Mouse (Mus musculus): ENCODE measurements around the gene Cux1. TPM values are rescaled to one million over a fixed set of nuclear protein-coding genes. Genes with fewer than 3 reads are reported as not detected.
A peak's percentile ranks its signal among the peaks of the same experiment; 100 is the strongest.
"Not testable (repeated sequence)": the region's sequence is repeated elsewhere in the genome, so short reads cannot be mapped to it uniquely, and the experiment has no call there.

The Cux1 gene
- polyA plus RNA-seq, 1 experiment from 2014 or later, result 79.8 TPM

DNA sequence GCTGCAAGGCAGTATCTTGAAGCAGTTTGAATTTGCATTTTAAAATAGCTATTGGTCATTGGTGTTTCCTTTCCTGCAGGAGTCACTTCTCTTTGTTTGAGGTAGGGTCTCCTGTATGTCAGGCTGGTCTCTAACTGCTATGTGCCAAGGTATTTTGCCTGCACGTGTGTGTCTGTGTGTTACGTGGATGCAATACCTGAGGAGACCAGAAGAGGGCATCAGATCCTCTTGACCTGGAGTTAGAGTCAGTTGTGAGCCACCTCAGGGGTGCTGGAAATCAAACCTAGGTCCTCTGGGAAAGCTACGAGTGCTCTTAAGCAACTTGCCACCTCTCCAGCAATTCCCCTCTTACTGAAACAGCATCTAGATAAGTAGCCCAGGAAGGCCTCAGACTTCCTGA lies 352.1 kb downstream of the Cux1 start:
- Histone ChIP-seq H3K27ac (no peak overlapping the region), H3K9ac (no peak overlapping the region), H3K27me3 (no peaks in the 10 kb centered on the region), H3K4me1 (no peaks in the 10 kb centered on the region), H3K4me3 (no peak overlapping the region), H3K9me3 (0 out of 2 replicates have a peak, but pooled peaks cover 6% of the 10 kb centered on the region), H3K36me3 (peaks cover 10% of the 10 kb centered on the region), H3K4me2 (replicated peaks) (no peak overlapping the region)
- WGBS, result 91% methylated on average over 3 of the region's 3 CpGs
- no peak for ATAC-seq (ENCODE audit: insufficient number of reproducible peaks, insufficient read depth, low FRiP score, low TSS enrichment)

DNA sequence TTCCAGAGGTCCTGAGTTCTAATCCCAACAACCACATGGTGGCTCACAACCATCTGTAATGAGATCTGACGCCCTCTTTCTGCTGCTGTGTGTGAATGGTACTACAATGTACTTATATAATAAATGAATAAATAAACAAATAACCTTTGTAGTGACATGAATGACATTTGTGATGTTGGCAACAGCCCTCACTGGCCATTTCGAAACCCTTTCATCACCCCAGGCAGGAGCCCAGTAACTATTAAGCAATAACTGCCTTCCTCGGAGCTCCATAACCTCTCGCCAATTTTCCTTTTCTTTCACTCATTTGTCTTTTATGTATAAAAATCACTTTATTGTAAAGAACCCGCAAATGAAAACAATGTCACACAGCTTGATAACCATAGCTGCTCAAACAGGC lies 353.6 kb downstream of the Cux1 start:
- Histone ChIP-seq H3K9me3 (0 out of 2 replicates have a peak, but pooled peaks cover 6% of the 10 kb centered on the region), H3K4me3 (no peak overlapping the region), H3K4me2 (replicated peaks) (no peak overlapping the region), H3K4me1 (no peaks in the 10 kb centered on the region), H3K27ac (no peak overlapping the region), H3K27me3 (no peaks in the 10 kb centered on the region), H3K9ac (no peak overlapping the region), H3K36me3 (peaks cover 3% of the 10 kb centered on the region)
- ATAC-seq (ENCODE audit: insufficient number of reproducible peaks, insufficient read depth, low FRiP score, low TSS enrichment), result no peak
- 81% methylated on average over 5 of the region's 5 CpGs for WGBS

DNA sequence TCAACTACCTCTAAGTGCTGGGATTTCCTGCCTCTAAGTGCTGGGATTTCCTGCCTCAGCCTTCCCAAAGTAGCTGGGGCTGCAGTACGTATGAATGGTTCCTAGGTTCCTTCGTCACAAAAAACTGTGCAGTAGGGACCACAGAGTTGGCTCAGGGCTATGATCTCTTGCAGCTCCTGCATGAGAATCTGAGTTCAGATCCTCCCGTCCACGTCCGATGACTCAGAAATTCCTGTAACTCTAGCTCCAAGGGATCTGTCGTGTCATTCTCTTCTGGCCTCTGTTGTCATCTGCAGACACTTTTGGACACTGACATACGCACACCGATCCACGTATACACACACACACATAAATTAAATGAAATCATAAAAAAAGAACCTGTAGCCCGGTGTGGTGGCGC lies 354.6 kb downstream of the Cux1 start:
- Histone ChIP-seq H3K9me3 (0 out of 2 replicates have a peak, but pooled peaks cover 6% of the 10 kb centered on the region), H3K27me3 (no peaks in the 10 kb centered on the region), H3K36me3 (no peaks in the 10 kb centered on the region), H3K4me2 (replicated peaks) (no peak overlapping the region), H3K27ac (no peak overlapping the region), H3K4me3 (no peak overlapping the region), H3K4me1 (no peaks in the 10 kb centered on the region), H3K9ac (no peak overlapping the region)
- ATAC-seq (ENCODE audit: insufficient number of reproducible peaks, insufficient read depth, low FRiP score, low TSS enrichment), result no peak
- 88% methylated on average over 11 of the region's 11 CpGs for WGBS

DNA sequence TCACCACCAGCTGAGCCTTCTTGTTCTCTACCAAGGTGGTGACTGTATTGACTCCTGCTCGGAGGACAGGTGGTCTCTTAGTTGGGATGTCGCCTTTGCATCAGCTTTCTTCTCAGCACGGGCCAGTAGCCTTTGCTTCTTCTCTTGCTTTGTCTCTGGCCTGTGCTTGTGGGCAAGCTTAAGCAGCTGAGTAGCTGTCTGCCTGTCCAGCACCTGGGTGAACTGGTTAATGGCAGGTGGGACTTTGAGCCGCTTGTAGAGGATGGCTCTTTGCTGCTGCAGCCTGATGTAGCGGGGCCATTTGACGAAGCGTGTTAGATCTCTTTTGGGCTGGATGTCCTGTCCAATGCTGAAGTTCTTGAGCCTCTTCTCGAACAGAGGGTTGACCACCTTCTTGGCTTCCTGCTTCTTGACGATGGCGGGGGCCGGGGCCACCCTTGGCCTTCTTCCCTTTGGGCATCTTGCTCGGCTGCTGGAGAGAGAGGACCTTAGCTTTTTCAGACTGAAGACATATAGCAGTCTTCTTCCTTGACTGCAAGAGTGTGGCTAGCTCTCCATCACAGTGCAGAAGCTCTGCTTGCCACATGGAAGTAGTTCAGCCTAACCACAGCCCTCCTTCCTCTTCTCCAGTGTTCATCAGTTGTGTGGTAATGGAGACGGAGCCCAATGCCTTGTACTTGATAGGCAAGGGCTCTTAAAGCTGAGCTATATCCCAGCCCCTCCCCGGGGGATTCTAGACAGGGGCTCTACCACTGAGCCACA lies 355.8 kb downstream of the Cux1 start:
- not testable (repeated sequence) for H3K27me3 ChIP-seq; H3K27ac ChIP-seq; H3K4me3 ChIP-seq; H3K9me3 ChIP-seq; H3K4me1 ChIP-seq; ATAC-seq (ENCODE audit: insufficient number of reproducible peaks, insufficient read depth, low FRiP score, low TSS enrichment); H3K9ac ChIP-seq; H3K4me2 ChIP-seq (replicated peaks); H3K36me3 ChIP-seq
- 87% methylated on average over 14 of the region's 14 CpGs for WGBS

DNA sequence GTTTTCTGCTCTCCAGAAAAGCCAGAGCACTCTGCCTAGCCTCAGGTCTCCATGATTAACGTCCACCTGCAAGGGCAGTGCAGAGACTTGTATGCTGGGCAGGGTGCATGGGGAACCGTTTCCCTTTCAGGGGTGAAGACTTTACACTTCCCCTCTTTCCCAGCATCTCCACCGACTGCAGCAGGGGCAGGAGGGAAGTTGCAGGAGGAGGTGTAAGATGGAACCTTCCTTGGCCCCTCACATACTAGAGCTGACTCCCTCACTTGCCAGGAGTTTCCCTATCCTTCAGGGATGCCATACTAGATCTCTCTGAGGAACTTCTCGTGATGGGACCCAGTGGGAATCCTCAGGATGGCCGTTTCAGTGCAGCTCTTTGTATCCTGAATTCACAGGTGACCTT lies 356.7 kb downstream of the Cux1 start:
- Histone ChIP-seq H3K9ac (no peak overlapping the region), H3K9me3 (0 out of 2 replicates have a peak, but pooled peaks cover 4% of the 10 kb centered on the region), H3K4me2 (replicated peaks) (no peak overlapping the region), H3K27ac (no peak overlapping the region), H3K27me3 (no peaks in the 10 kb centered on the region), H3K36me3 (no peaks in the 10 kb centered on the region), H3K4me3 (no peak overlapping the region), H3K4me1 (no peaks in the 10 kb centered on the region)
- no peak for ATAC-seq (ENCODE audit: insufficient number of reproducible peaks, insufficient read depth, low FRiP score, low TSS enrichment)
- 83% methylated on average over 5 of the region's 5 CpGs for WGBS

DNA sequence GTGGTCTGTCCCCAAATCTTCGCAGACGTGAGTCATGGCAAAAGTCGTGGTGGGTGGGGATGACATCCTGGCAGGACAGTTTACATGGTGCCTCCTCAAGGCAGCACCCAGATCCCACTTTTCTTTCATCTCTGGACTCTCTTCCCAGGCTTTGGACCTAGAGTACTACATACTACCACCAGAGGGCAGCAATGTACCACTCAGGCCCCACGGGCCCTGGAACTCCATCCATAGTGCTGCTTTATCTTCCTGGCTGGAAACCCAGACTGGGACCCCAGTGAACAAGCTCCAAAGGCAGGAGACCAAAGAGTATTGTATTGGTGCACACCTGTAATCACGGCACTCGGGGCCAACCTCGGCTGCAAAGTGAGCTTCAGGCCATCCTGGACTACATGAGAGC lies 365.5 kb downstream of the Cux1 start:
- Histone ChIP-seq H3K27me3 (no peaks in the 10 kb centered on the region), H3K36me3 (peaks cover 3% of the 10 kb centered on the region), H3K4me2 (replicated peaks) (no peak overlapping the region), H3K9ac (no peak overlapping the region), H3K4me3 (no peak overlapping the region), H3K9me3 (no peaks in the 10 kb centered on the region), H3K4me1 (peaks cover 6% of the 10 kb centered on the region), H3K27ac (no peak overlapping the region)
- peak; percentile 54; the same call in 1 of the 2 replicates for ATAC-seq (ENCODE audit: insufficient number of reproducible peaks, insufficient read depth, low FRiP score, low TSS enrichment)
- 32% methylated on average over 7 of the region's 7 CpGs for WGBS

DNA sequence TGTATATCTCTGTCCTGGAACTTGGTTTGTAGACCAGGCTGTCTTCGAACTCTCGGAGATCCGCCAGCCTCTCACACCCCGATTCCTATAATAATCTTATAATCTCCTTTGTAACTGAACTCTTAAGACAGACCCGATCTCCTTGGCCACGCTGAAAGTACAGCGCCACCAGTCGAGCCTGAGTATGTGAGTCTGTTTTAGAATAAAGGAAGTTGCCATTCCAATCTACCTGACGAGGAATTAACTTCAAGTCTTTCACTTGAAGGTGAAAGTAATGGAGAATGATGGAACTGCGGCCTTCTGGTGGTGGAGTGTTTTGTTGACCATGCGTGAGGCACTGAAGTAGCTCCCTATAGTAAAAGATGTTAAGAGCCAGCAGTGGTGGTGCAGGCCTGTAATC lies 367.8 kb downstream of the Cux1 start:
- Histone ChIP-seq H3K4me1 (peaks cover 6% of the 10 kb centered on the region), H3K27ac (no peak overlapping the region), H3K27me3 (no peaks in the 10 kb centered on the region), H3K9me3 (no peaks in the 10 kb centered on the region), H3K36me3 (peaks cover 26% of the 10 kb centered on the region), H3K4me3 (peak overlapping the region; percentile 97), H3K4me2 (replicated peaks) (peak overlapping the region; percentile 93), H3K9ac (no peak overlapping the region)
- ATAC-seq (ENCODE audit: insufficient number of reproducible peaks, insufficient read depth, low FRiP score, low TSS enrichment), result no peak
- 34% methylated on average over 11 of the region's 11 CpGs for WGBS

DNA sequence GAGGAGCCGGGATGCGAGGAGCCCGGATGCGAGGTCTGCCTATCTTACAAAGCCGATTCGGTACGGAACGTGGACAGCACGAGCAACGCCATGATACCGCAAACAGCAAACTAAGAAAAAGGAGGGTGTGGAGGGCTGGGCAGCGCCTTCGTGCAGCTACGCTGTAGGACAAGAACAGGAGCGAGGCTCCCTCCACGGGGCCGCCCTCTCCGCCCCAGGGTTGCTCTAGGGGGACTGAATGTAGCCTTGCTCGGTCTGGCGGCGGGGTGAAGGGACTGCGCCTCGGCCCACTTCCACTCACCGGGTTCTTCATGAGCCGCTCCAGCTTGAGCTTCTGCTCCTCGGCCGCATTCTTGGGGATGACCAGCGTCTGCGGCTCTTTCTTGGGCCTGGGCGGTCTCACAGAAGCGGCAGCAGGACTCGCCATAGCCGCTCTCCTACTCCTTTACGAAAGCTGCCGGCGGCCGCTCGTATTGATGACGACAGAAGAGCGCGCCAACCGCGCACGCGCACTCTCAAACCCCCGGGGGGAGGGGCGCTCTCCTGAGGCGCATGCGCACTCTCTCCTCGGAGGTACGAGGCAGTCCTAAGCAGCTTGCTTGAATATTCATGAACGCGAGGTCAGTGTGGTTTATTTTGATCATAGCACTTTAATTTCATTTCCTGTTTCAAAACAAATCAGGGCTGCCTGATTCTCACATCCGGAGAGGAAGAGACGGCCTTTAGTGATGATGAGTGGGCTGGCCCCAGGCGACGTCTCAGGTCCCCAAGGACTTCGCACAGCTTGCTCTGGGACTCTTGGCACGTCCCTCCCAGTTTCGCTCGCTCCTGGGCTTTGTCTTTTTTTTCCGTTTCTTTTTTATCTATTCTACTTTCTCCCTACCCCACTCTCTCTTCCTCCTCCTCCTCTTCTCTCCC lies 368.6 kb downstream of the Cux1 start, which contains the start of gene Prkrip1:
Prkrip1 (minus strand) TSS at position 490 of the 918 bp plus-strand sequence.
- Histone ChIP-seq H3K9me3 (no peaks in the 10 kb centered on the region), H3K27me3 (no peaks in the 10 kb centered on the region), H3K4me1 (peaks cover 6% of the 10 kb centered on the region), H3K9ac (peak within 1 kb of the TSS; percentile 88), H3K4me2 (replicated peaks) (peak within 1 kb of the TSS; percentile 93), H3K36me3 (peaks cover 34% of the 10 kb centered on the region), H3K4me3 (peak within 1 kb of the TSS; percentile 97), H3K27ac (peak within 1 kb of the TSS; percentile 74)
- ATAC-seq (ENCODE audit: insufficient number of reproducible peaks, insufficient read depth, low FRiP score, low TSS enrichment), result peak; percentile 80
- WGBS, result under 1% methylated on average over 62 of the region's 62 CpGs

Small RNAs within 50 kb of the gene (microRNA-seq; reads per million reads assigned to microRNA genes)
- gene Mir721, result not detected

Other genes with a start within 250 kb of the Cux1 start
- not detected in 2 replicates for gene Myl10, start 125.7 kb upstream of the Cux1 start, polyA plus RNA-seq (2016; fragmentation: Nextera tagmentation; extraction: Ambion mirVana)